Mouse (Mus musculus) brain, embryonic 14.5 days (tissue): ENCODE measurements at regions not wholly inside any gene's neighbourhood (a gene's known extent, or its start where the extent isn't known, plus 50 kb on each side); places are given as distances from the start of the nearest gene placed in this dataset.

Experiments used
- CTCF ChIP-seq: fragments of 200-500 bp; IDR thresholded peaks from 2 replicates; pipeline ENCODE4 v1.5.1; 2012; ENCODE audit warnings: inconsistent platforms, mild to moderate bottlenecking, moderate library complexity, borderline replicate concordance; ENCODE audit not compliant: insufficient read depth, insufficient read length; ENCODE audit errors: extremely low read depth
- POLR2A ChIP-seq: fragments of 200-500 bp; IDR thresholded peaks from 2 replicates; pipeline ENCODE4 v1.6.1; 2012; ENCODE audit warnings: mild to moderate bottlenecking, inconsistent platforms, borderline replicate concordance; ENCODE audit not compliant: poor library complexity, insufficient read depth, insufficient read length, severe bottlenecking; ENCODE audit errors: extremely low read depth

DNA sequence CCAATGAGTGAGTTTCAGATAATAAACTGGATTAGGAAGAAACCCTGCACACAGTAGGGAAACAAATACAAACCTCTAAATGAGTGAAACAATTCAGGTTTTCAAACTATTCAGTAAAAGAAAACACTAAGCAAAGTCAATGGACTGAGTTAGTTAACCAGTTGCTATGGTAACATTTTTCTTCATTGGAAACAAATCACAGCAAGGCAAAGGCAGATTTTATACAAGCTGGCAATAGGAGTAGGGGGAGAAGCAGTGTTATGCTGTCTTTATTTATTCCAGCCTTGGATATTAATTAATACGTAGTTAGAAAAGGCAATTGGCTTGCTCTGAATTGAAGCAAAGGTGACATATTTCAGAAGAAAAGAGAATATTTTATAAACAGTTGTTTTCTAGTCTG is 644.8 kb upstream of the Htr2c start:
- TF ChIP-seq CTCF (no peak), POLR2A (no peak)
